Mouse (Mus musculus) heart, embryonic 13.5 days (tissue): ENCODE measurements around the gene Nabp2. TPM values are rescaled to one million over a fixed set of nuclear protein-coding genes. Genes with fewer than 3 reads are reported as not detected.
A peak's percentile ranks its signal among the peaks of the same experiment; 100 is the strongest.

Experiments used
- ATAC-seq: fragments of 200-750 bp; cut with Nextera tagmentation; 2 replicates; pipeline ENCODE4 v1.8.0; 2017; ENCODE audit warnings: moderate TSS enrichment; ENCODE audit not compliant: insufficient number of reproducible peaks, low FRiP score, low TSS enrichment; ENCODE audit errors: extremely low read depth
- H3K27ac ChIP-seq: fragments of 300-500 bp; sonication (generic); replicated peaks from 2 replicates; pipeline ENCODE4 v1.5.1; 2015; ENCODE audit warnings: moderate library complexity, mild to moderate bottlenecking, inconsistent platforms
- H3K27me3 ChIP-seq: fragments of 300-500 bp; sonication (generic); replicated peaks from 2 replicates; pipeline ENCODE4 v1.6.1; 2015; ENCODE audit warnings: mild to moderate bottlenecking, inconsistent platforms
- H3K36me3 ChIP-seq: fragments of 300-500 bp; sonication (generic); 2 replicates; pipeline ENCODE4 v1.6.1; 2015; ENCODE audit warnings: mild to moderate bottlenecking, inconsistent platforms
- H3K4me1 ChIP-seq: fragments of 300-500 bp; sonication (generic); 2 replicates; pipeline ENCODE4 v1.6.1; 2015; ENCODE audit warnings: inconsistent platforms
- H3K4me2 ChIP-seq: fragments of 300-500 bp; sonication (generic); 2 replicates; pipeline ENCODE4 v1.6.1; 2015; ENCODE audit warnings: inconsistent platforms, mild to moderate bottlenecking, moderate library complexity
- H3K4me3 ChIP-seq: fragments of 300-500 bp; sonication (generic); 2 replicates; pipeline ENCODE4 v1.5.1; 2015; ENCODE audit warnings: moderate library complexity, mild to moderate bottlenecking, inconsistent platforms
- H3K9ac ChIP-seq: fragments of 300-500 bp; sonication (generic); 2 replicates; pipeline ENCODE4 v1.6.1; 2015; ENCODE audit warnings: inconsistent platforms, mild to moderate bottlenecking, moderate library complexity
- H3K9me3 ChIP-seq: fragments of 300-500 bp; sonication (generic); 2 replicates; pipeline ENCODE4 v1.6.1; 2016; ENCODE audit warnings: inconsistent platforms
- WGBS: fragments of 180-500 bp; shearing (Covaris S2); methylation state at CpG from one replicate; pipeline ENCODE4 v1.1.7; 2015; ENCODE audit warnings: mixed read lengths; 5-methylcytosine and 5-hydroxymethylcytosine counted together
- polyA plus RNA-seq: library from polyadenylated mRNA; unstranded; fragments of >200 nt; fragmentation: Nextera tagmentation; extraction: Ambion mirVana; gene quantifications from 2 replicates; pipeline ENCODE4 v1.2.1, GENCODE M21; 2015

Gene Nabp2
- polyA plus RNA-seq, 1 experiment from 2014 or later = 58.0 TPM

GRCm38 (mm10) chr10:128444354-128444753, 33.1 kb upstream of the Nabp2 start:
- no peak for ATAC-seq
- Histone ChIP-seq H3K27ac (no peak overlapping the region), H3K9ac (no peak overlapping the region), H3K27me3 (no peaks in the 10 kb centered on the region), H3K36me3 (peaks cover 30% of the 10 kb centered on the region), H3K9me3 (no peaks in the 10 kb centered on the region), H3K4me3 (no peak overlapping the region), H3K4me2 (no peak overlapping the region), H3K4me1 (no peaks in the 10 kb centered on the region)
- WGBS = 65% methylated on average over 6 of the region's 6 CpGs

DNA sequence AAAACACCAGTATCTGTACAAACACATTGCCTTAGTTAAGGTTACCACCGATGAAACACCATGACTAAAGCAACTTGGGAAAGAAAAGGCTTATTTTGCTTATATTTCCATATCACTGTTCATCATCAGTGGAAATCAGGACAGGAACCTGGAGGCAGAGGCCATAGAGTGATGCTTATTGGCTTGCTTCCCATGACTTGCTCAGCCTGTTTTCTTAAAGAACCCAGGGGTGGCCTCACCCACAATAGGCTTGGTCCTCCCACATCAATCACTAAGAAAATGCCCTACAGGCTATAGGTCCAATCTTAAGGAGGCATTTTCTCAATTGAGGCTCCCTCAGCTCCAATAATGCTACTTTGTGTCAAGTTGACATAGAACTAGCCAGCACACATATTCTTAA, 31.4 kb upstream of the Nabp2 start:
- Histone ChIP-seq H3K27me3 (no peaks in the 10 kb centered on the region), H3K27ac (no peak overlapping the region)
- WGBS = 80% methylated on average over 1 of the region's 1 CpGs

DNA sequence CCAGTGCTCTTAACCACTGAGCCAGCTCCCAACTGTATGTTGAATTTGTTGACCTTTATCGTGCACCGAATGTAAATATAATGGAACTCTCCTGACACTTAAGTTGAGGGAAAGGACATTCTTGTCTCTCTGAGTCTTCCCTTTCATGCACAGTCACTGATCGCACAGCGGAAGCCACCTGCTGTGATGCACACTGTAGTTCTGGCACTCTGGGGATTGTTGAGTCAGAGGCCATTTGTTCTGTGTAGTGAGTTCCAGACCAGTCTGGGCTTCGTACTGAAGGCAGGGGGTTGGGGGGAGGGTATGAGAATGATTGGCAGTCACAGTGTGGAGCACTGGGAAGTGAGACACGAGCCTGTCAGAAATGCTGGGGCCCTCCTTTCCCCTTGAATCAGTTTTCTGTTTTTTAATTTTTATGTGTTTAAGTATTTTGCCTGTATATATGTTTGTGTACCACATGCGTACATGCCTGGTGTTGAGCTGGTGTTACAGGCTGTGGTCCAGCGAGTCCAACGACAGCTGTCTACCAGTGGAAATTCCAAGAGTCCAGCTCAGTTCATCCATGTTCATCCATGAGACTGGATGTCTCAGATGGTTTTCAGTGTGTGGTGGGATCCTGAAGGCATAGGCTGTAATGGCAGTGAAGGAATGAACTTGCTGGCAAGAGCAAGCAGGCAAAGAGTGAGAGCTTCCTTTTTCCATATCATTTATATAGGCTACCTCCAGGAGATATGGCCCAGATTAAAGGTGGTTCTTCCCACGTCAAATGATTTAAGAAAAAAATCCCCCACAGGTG, 30.2 kb upstream of the Nabp2 start:
- H3K27ac ChIP-seq = no peak overlapping the region
- H3K36me3 ChIP-seq = peaks cover 58% of the 10 kb centered on the region
- H3K27me3 ChIP-seq = no peaks in the 10 kb centered on the region
- no peaks in the 10 kb centered on the region for H3K9me3 ChIP-seq
- H3K4me2 ChIP-seq = no peak overlapping the region
- no peaks in the 10 kb centered on the region for H3K4me1 ChIP-seq
- no peak overlapping the region for H3K9ac ChIP-seq
- H3K4me3 ChIP-seq = no peak overlapping the region
- no peak for ATAC-seq
- WGBS = 85% methylated on average over 10 of the region's 10 CpGs

More for the DNA sequence above, 31.4 kb upstream of the Nabp2 start:
- Histone ChIP-seq H3K4me2 (no peak overlapping the region), H3K36me3 (peaks cover 46% of the 10 kb centered on the region), H3K4me1 (no peaks in the 10 kb centered on the region), H3K4me3 (no peak overlapping the region), H3K9me3 (no peaks in the 10 kb centered on the region), H3K9ac (no peak overlapping the region)
- ATAC-seq = no peak

DNA sequence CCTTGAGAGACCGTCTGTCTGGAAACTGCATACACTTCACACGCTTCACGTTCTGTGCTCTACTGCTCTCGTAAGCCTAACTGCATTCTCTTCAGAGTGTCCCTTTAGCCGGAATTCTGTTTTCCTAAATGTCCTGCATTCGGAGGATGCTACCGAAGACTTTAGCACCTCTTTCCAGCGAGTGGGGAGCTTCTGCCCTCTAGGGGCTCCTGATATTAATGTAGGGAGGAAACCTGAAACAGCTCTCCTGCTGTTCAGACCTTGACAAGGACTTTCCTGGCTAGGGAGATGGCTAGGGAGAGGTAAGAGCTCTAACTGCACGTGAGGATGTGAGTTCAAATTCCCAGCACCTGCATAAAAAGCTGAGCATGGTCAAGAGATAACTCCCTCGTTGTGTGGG, 29.1 kb upstream of the Nabp2 start:
- Histone ChIP-seq H3K36me3 (peaks cover 69% of the 10 kb centered on the region), H3K4me3 (no peak overlapping the region), H3K4me2 (no peak overlapping the region), H3K4me1 (peaks cover 8% of the 10 kb centered on the region), H3K27ac (no peak overlapping the region), H3K9me3 (no peaks in the 10 kb centered on the region), H3K9ac (no peak overlapping the region), H3K27me3 (no peaks in the 10 kb centered on the region)
- WGBS = 59% methylated on average over 10 of the region's 10 CpGs
- ATAC-seq = no peak

GRCm38 (mm10) chr10:128438675-128439279, 27.5 kb upstream of the Nabp2 start:
- Histone ChIP-seq H3K36me3 (peaks cover 83% of the 10 kb centered on the region), H3K27ac (0 out of 2 replicates have a peak overlapping the region, but pooled peaks have one; percentile 24), H3K9ac (no peak overlapping the region), H3K4me3 (no peak overlapping the region), H3K9me3 (no peaks in the 10 kb centered on the region), H3K4me1 (peaks cover 15% of the 10 kb centered on the region), H3K27me3 (no peaks in the 10 kb centered on the region), H3K4me2 (no peak overlapping the region)
- ATAC-seq = no peak
- 66% methylated on average over 10 of the region's 10 CpGs for WGBS

DNA sequence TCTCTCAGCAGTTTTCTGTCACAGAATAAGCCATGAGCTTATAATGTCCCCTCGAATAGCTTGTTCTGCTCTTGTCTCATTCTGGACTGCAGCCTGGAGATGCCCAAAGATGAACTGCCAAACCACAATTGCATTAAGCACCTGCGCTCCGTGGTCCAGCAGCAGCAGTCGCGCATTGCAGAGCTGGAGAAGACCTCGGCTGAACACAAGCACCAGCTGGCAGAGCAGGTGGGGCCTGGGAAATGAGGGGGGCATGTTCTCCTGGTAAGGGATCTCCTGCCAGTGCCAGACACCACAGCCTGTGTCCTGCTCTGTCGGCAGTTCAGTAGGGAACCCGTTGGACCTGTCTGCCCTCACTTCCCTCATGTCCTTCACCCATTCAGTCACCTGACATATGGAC, 25.1 kb upstream of the Nabp2 start:
- WGBS = 90% methylated on average over 8 of the region's 8 CpGs
- peaks cover 91% of the 10 kb centered on the region for H3K36me3 ChIP-seq
- no peak overlapping the region; the same call in 1 of the 2 replicates for H3K27ac ChIP-seq
- no peak overlapping the region for H3K4me2 ChIP-seq
- H3K9ac ChIP-seq = no peak overlapping the region
- H3K27me3 ChIP-seq = no peaks in the 10 kb centered on the region
- H3K4me1 ChIP-seq = peaks cover 15% of the 10 kb centered on the region
- ATAC-seq = no peak
- no peak overlapping the region for H3K4me3 ChIP-seq
- H3K9me3 ChIP-seq = no peaks in the 10 kb centered on the region

- peak overlapping the region; percentile 73 for H3K27ac ChIP-seq
- ATAC-seq = no peak
- H3K4me2 ChIP-seq = no peak overlapping the region
- peaks cover 15% of the 10 kb centered on the region for H3K4me1 ChIP-seq
- 81% methylated on average over 5 of the region's 5 CpGs for WGBS
- no peaks in the 10 kb centered on the region for H3K9me3 ChIP-seq
- peak overlapping the region; percentile 64 for H3K9ac ChIP-seq
- H3K27me3 ChIP-seq = no peaks in the 10 kb centered on the region
- H3K36me3 ChIP-seq = peaks cover 91% of the 10 kb centered on the region
- H3K4me3 ChIP-seq = no peak overlapping the region
These were observed 24.6 kb upstream of the Nabp2 start for GRCm38 (mm10) chr10:128435873-128436272.

DNA sequence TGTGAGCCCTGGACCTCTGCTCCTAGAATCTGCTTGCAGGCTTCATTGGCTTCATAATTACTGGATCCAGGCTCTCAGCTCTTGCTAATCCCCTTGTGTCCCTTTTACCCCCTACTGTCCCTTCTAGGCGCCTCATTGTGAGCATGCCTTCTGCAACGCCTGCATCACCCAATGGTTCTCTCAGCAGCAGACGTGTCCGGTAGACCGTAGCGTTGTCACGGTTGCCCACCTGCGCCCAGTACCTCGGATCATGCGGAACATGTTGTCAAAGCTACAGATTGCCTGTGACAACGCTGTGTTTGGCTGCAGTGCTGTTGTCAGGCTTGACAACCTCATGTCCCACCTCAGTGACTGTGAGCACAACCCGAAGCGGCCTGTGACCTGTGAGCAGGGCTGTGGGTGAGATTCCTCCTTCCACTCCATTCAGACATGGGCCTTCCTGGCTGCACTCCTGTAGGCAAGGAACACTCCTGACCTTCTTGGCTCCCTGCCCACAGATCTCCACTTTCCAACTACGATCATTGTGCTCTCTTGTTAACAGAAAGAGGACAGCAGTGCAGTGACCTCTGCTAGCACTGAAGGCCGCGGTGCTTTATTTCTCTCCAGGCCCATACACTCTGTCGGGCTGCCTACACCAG, 24.0 kb upstream of the Nabp2 start:
- Histone ChIP-seq H3K36me3 (peaks cover 91% of the 10 kb centered on the region), H3K4me1 (peaks cover 15% of the 10 kb centered on the region), H3K4me3 (no peak overlapping the region), H3K27me3 (no peaks in the 10 kb centered on the region), H3K4me2 (no peak overlapping the region), H3K9me3 (no peaks in the 10 kb centered on the region), H3K27ac (peak overlapping the region; percentile 73), H3K9ac (peak overlapping the region; percentile 64)
- WGBS = 73% methylated on average over 17 of the region's 17 CpGs
- 0 out of 2 replicates have a peak, but pooled peaks have one; percentile 17 for ATAC-seq

DNA sequence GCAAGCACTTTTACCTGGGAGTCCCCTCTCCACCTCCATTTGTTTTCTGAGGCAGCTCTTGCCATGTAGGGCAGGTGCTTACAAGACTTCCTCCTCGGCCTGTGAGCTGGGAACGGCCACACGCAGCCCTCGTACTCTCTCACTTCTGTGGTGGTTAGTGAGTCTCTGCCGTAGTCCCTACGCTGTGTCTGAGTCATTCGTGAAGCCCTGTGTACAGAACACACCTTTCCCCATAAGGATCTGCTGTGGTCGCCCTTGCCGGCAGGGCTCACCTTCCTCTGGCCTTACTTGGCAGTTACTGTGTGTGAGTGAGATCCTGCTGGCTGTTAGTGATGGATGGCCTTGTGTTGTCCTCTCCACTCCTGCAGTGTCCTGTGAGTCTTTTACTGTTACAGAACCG, 23.4 kb upstream of the Nabp2 start:
- Histone ChIP-seq H3K9ac (peak overlapping the region; percentile 64; the same call in 1 of the 2 replicates), H3K9me3 (no peaks in the 10 kb centered on the region), H3K36me3 (peaks cover 91% of the 10 kb centered on the region), H3K4me1 (peaks cover 15% of the 10 kb centered on the region), H3K27me3 (no peaks in the 10 kb centered on the region), H3K4me3 (no peak overlapping the region), H3K4me2 (no peak overlapping the region), H3K27ac (peak overlapping the region; percentile 73; the same call in 1 of the 2 replicates)
- ATAC-seq = no peak
- 77% methylated on average over 10 of the region's 10 CpGs for WGBS

- WGBS = 96% methylated on average over 2 of the region's 2 CpGs
- Histone ChIP-seq H3K36me3 (peaks cover 91% of the 10 kb centered on the region), H3K4me1 (peaks cover 15% of the 10 kb centered on the region), H3K9ac (no peak overlapping the region), H3K9me3 (no peaks in the 10 kb centered on the region), H3K27me3 (no peaks in the 10 kb centered on the region), H3K27ac (no peak overlapping the region), H3K4me3 (no peak overlapping the region), H3K4me2 (no peak overlapping the region)
- no peak for ATAC-seq
These were observed 22.1 kb upstream of the Nabp2 start for GRCm38 (mm10) chr10:128433417-128433816.

DNA sequence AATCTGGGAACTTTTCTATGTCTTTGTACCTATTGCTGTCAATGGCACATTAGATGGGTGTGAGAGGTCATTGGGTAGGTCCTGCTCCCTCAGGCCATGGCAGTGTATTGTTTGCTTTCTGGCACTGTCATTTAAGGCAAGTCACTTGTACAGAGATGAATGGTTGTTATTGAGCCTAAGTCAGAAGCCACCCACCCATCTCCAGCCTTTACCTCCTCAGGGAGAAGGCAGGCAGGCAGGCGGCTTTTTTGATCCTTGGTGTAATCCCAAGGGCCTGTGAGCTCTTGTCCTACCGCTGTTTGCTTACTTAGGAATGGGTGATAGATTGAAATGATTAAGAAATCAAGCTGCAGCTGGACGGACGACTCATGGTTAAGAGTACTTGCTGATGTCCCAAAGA, 18.2 kb upstream of the Nabp2 start:
- Histone ChIP-seq H3K27me3 (no peaks in the 10 kb centered on the region), H3K4me2 (no peak overlapping the region), H3K4me1 (peaks cover 8% of the 10 kb centered on the region), H3K27ac (no peak overlapping the region), H3K4me3 (no peak overlapping the region), H3K9ac (no peak overlapping the region), H3K9me3 (no peaks in the 10 kb centered on the region), H3K36me3 (peaks cover 67% of the 10 kb centered on the region)
- WGBS = 80% methylated on average over 4 of the region's 4 CpGs
- ATAC-seq = no peak
